15 mouse cellular contexts compared by ENCODE assay signal in the genomic region with DNA sequence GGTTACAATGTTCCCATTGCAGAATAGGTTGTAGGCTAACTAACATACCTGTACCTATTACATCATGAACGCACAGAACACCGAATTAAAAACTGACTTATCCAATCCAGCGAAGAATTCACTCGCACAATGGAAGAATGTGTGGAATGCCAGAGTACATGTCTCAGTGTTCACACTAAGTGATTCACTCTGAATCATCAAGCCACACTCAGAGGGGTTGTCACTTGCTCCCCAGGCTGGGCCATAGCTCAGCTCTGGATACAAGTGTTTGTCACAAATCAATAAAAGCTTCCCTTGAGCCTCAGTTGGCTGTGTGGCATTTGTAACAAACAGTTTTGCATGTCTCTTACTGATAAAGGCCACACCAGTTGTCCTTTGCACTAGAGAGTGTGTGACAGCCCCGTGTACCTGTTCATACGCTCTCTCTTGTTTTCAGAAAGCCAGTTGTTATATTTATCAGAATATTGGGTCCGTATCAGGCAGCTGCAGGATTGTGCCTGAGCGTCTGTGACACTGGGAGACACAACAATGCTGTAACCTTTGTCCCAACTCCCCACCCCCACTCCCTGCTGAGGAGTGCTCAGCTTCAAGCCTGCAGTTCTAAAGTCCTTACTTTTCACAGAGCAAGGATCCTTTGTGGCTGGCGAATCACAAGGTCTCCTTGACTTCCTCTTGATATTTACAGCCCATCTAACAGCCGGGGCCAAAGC.
A peak's percentile ranks its signal among the peaks of the same experiment; 100 is the strongest.
DNase-seq lines count a peak whose midpoint lies in the region; ATAC-seq lines count a peak whose summit lies in the region.
"Had no signal": no experiment of that assay in that cellular context is flagged by ENCODE, and none has a peak within 500 bp of the region (broad histone marks: within the 10 kb centered on the region; RNA-seq: fewer than 3 reads in every experiment).

No protein-coding gene starts in this region.

- 0 out of 2 replicates have a peak overlapping the region, but pooled peaks have one; percentile 1 for H3K4me2 ChIP-seq in forebrain, embryonic 12.5 days
- H3K4me2 ChIP-seq in forebrain, embryonic 13.5 days = no peak overlapping the region
- no peak overlapping the region for H3K4me2 ChIP-seq in neural tube, embryonic 15.5 days
- H3K4me2 ChIP-seq in forebrain, embryonic 11.5 days (ENCODE audit: low read depth, low read length, severe bottlenecking) = no peak overlapping the region

- DNase-seq in ovary, postnatal 36 days (ENCODE audit: low spot score) = peak; percentile 25
- DNase-seq in ovary, postnatal 14 days (ENCODE audit: low spot score) = no peak
- DNase-seq in liver = peak; percentile 17
- DNase-seq in layer of hippocampus, postnatal 14 days (ENCODE audit: low spot score in 2 of 2) = no peak
- DNase-seq in forebrain, embryonic 11.5 days (ENCODE audit: low spot score) = no peak
- DNase-seq: cerebellum, adult 11-12 months; heart, adult 11 months; right cerebral cortex, adult 18-20 months; thymus, postnatal 36 days had no signal

- no peaks in the 10 kb centered on the region for H3K36me3 ChIP-seq in forebrain, embryonic 12.5 days (replicated peaks)
- no peaks in the 10 kb centered on the region for H3K36me3 ChIP-seq in forebrain, embryonic 13.5 days (ENCODE audit: poor library complexity, severe bottlenecking)
- no peaks in the 10 kb centered on the region for H3K36me3 ChIP-seq in neural tube, embryonic 15.5 days
- no peaks in the 10 kb centered on the region for H3K36me3 ChIP-seq in forebrain, embryonic 11.5 days (ENCODE audit: control insufficient read depth, insufficient read depth, low read length)
- H3K36me3 ChIP-seq: limb, embryonic 10.5 days had no signal

- no peak for ATAC-seq in forebrain, embryonic 12.5 days (ENCODE audit: low FRiP score)
- ATAC-seq in forebrain, embryonic 13.5 days = no peak
- ATAC-seq in neural tube, embryonic 15.5 days (ENCODE audit: low FRiP score) = no peak
- ATAC-seq in forebrain, embryonic 11.5 days (replicated peaks; ENCODE audit: low FRiP score) = no peak
- ATAC-seq: forebrain, embryonic 16.5 days; inflammation-experienced regulatory T-cells, adult 6 months had no signal

- 60% methylated on average over 10 of the region's 10 CpGs for WGBS in forebrain, embryonic 12.5 days
- WGBS in forebrain, embryonic 13.5 days = 61% methylated on average over 10 of the region's 10 CpGs
- WGBS in neural tube, embryonic 15.5 days = 60% methylated on average over 10 of the region's 10 CpGs
- WGBS in forebrain, embryonic 11.5 days = 61% methylated on average over 10 of the region's 10 CpGs

- H3K9me3 ChIP-seq in forebrain, embryonic 12.5 days = no peaks in the 10 kb centered on the region
- H3K9me3 ChIP-seq in forebrain, embryonic 13.5 days (replicated peaks) = no peaks in the 10 kb centered on the region
- no peaks in the 10 kb centered on the region for H3K9me3 ChIP-seq in neural tube, embryonic 15.5 days (replicated peaks)
- no peaks in the 10 kb centered on the region for H3K9me3 ChIP-seq in forebrain, embryonic 11.5 days (ENCODE audit: control insufficient read depth, low read length)
- H3K9me3 ChIP-seq: limb, embryonic 10.5 days had no signal

- H3K27ac ChIP-seq in forebrain, embryonic 12.5 days = no peak overlapping the region
- H3K27ac ChIP-seq in forebrain, embryonic 13.5 days = no peak overlapping the region
- no peak overlapping the region for H3K27ac ChIP-seq in neural tube, embryonic 15.5 days (replicated peaks)
- H3K27ac ChIP-seq in forebrain, embryonic 11.5 days (ENCODE audit: low read depth, low read length) = no peak overlapping the region
- H3K27ac ChIP-seq: limb, embryonic 10.5 days had no signal

- H3K4me1 ChIP-seq in forebrain, embryonic 12.5 days = peaks cover 35% of the 10 kb centered on the region
- H3K4me1 ChIP-seq in forebrain, embryonic 13.5 days = peaks cover 22% of the 10 kb centered on the region
- H3K4me1 ChIP-seq in neural tube, embryonic 15.5 days = peaks cover 31% of the 10 kb centered on the region
- H3K4me1 ChIP-seq in forebrain, embryonic 11.5 days (replicated peaks; ENCODE audit: control insufficient read depth, insufficient read depth, low read length) = peaks cover 3% of the 10 kb centered on the region; the same call in 1 of the 2 replicates

- H3K27me3 ChIP-seq in forebrain, embryonic 12.5 days = peaks cover 7% of the 10 kb centered on the region; the same call in 1 of the 2 replicates
- no peaks in the 10 kb centered on the region for H3K27me3 ChIP-seq in forebrain, embryonic 13.5 days
- H3K27me3 ChIP-seq in neural tube, embryonic 15.5 days (replicated peaks) = no peaks in the 10 kb centered on the region
- no peaks in the 10 kb centered on the region for H3K27me3 ChIP-seq in forebrain, embryonic 11.5 days (ENCODE audit: control insufficient read depth, insufficient read depth, low read length)

- H3K9ac ChIP-seq in forebrain, embryonic 12.5 days = no peak overlapping the region
- no peak overlapping the region for H3K9ac ChIP-seq in forebrain, embryonic 13.5 days
- no peak overlapping the region for H3K9ac ChIP-seq in neural tube, embryonic 15.5 days (replicated peaks)
- no peak overlapping the region for H3K9ac ChIP-seq in forebrain, embryonic 11.5 days (ENCODE audit: low read length)

- no peak overlapping the region for H3K4me3 ChIP-seq in forebrain, embryonic 12.5 days (replicated peaks)
- H3K4me3 ChIP-seq in forebrain, embryonic 13.5 days = no peak overlapping the region
- H3K4me3 ChIP-seq in neural tube, embryonic 15.5 days (replicated peaks) = no peak overlapping the region
- no peak overlapping the region for H3K4me3 ChIP-seq in forebrain, embryonic 11.5 days (ENCODE audit: low read depth, low read length)
- H3K4me3 ChIP-seq: limb, embryonic 10.5 days had no signal

Comparison
In these comparisons a context has a peak if more than half of its experiments do, and no peak if none do; other contexts are left out.
1. DNase-seq: peak in ovary, postnatal 36 days (single experiment) and liver (single experiment); none in ovary, postnatal 14 days (single experiment), layer of hippocampus, postnatal 14 days (0 of 2) and forebrain, embryonic 11.5 days (single experiment).